Mouse (Mus musculus): ENCODE results near the gene Uimc1. TPM values are rescaled to one million over a fixed set of nuclear protein-coding genes. Genes with fewer than 3 reads are reported as not detected.

Gene Uimc1
- total and polyA plus RNA-seq, 3 experiments = 32.5 to 143 TPM; not detected in 1

GRCm38 (mm10) chr13:54983614-54984013, 116.5 kb downstream of the Uimc1 start:
- H3K9me3 ChIP-seq (replicated peaks; ENCODE audit: insufficient read depth, low read length) = no peaks in the 10 kb centered on the region
- H3K27me3 ChIP-seq (ENCODE audit: control insufficient read depth in 1 of 2, insufficient read depth in 2 of 2, low read length in 2 of 2) = no peaks in the 10 kb centered on the region
- no peak for TF ChIP-seq UBTF (IDR thresholded peaks at IDR 0.05; ENCODE audit: borderline replicate concordance, insufficient read depth, low read depth, low read length)
- TF ChIP-seq POLR2A (IDR thresholded peaks at IDR 0.05; ENCODE audit: control insufficient read depth in 1 of 2, insufficient read depth in 1 of 2, low read depth in 1 of 2, low read length in 2 of 2, poor library complexity in 1 of 2) = no peak
- TF ChIP-seq CHD1 (IDR thresholded peaks at IDR 0.05; ENCODE audit: low read depth, low read length) = no peak
- no peak for TF ChIP-seq NELFE (IDR thresholded peaks at IDR 0.05; ENCODE audit: low read depth, low read length)
- TF ChIP-seq POLR2AphosphoS2 (IDR thresholded peaks at IDR 0.05; ENCODE audit: low read length) = no peak
- no peak for TF ChIP-seq POLR2AphosphoS5 (IDR thresholded peaks at IDR 0.05; ENCODE audit: borderline replicate concordance, low read depth, low read length)
- no peak for TF ChIP-seq MAZ (IDR thresholded peaks at IDR 0.05; ENCODE audit: low read depth, low read length)
- TF ChIP-seq GATA1 (IDR thresholded peaks at IDR 0.05; ENCODE audit: low read depth, low read length) = no peak
- no peak for TF ChIP-seq TBP (IDR thresholded peaks at IDR 0.05; ENCODE audit: low read depth, low read length)
- no peak for TF ChIP-seq ZMIZ1 (IDR thresholded peaks at IDR 0.05; ENCODE audit: low read depth, low read length)
- TF ChIP-seq RAD21 (IDR thresholded peaks at IDR 0.05; ENCODE audit: low read depth, low read length) = no peak
- no peak for TF ChIP-seq CHD2 (IDR thresholded peaks at IDR 0.05; ENCODE audit: low read length)
- no peak for TF ChIP-seq BHLHE40 (IDR thresholded peaks at IDR 0.05; ENCODE audit: borderline replicate concordance, low read depth, low read length)
- no peak for TF ChIP-seq TCF12 (IDR thresholded peaks at IDR 0.05; ENCODE audit: low read depth, low read length)
- no peak for TF ChIP-seq USF2 (IDR thresholded peaks at IDR 0.05; ENCODE audit: borderline replicate concordance in 1 of 2, insufficient read depth in 1 of 2, low read depth in 1 of 2, low read length in 2 of 2)
- TF ChIP-seq MAFK (IDR thresholded peaks at IDR 0.05; ENCODE audit: borderline replicate concordance, low read depth, low read length) = no peak
- TF ChIP-seq ZC3H11A (IDR thresholded peaks at IDR 0.05; ENCODE audit: low read depth, low read length) = no peak
- no peaks in the 10 kb centered on the region for H3K36me3 ChIP-seq (ENCODE audit: control insufficient read depth in 1 of 2, insufficient read depth in 2 of 2, low read length in 2 of 2)
- no peaks in the 10 kb centered on the region for H3K4me1 ChIP-seq (ENCODE audit: control insufficient read depth in 1 of 2, insufficient read depth in 2 of 2, low read length in 2 of 2)
- H3K4me3 ChIP-seq (ENCODE audit: control insufficient read depth in 1 of 2, insufficient read depth in 1 of 2, low read depth in 2 of 2, low read length in 2 of 2) = no peak overlapping the region
- no peak for DNase-seq (ENCODE audit: low read depth, low spot score)
- H3K27ac ChIP-seq (ENCODE audit: control insufficient read depth, low read depth, low read length) = no peak overlapping the region
- no peak overlapping the region for H3K9ac ChIP-seq (ENCODE audit: control insufficient read depth, low read depth, low read length, poor library complexity, severe bottlenecking)
- no peaks in the 10 kb centered on the region for H3K79me2 ChIP-seq (ENCODE audit: control insufficient read depth, insufficient read depth, low read length, poor library complexity)

- no peak for TF ChIP-seq BHLHE40 (IDR thresholded peaks at IDR 0.05; ENCODE audit: borderline replicate concordance, low read depth, low read length)
- TF ChIP-seq JUND (IDR thresholded peaks at IDR 0.05; ENCODE audit: low read depth, low read length) = no peak
- TF ChIP-seq MAX (IDR thresholded peaks at IDR 0.05; ENCODE audit: low read length) = no peak
- no peak for TF ChIP-seq USF2 (IDR thresholded peaks at IDR 0.05; ENCODE audit: borderline replicate concordance in 1 of 2, insufficient read depth in 1 of 2, low read depth in 1 of 2, low read length in 2 of 2)
- TF ChIP-seq POLR2AphosphoS2 (IDR thresholded peaks at IDR 0.05; ENCODE audit: low read length) = no peak
- TF ChIP-seq MEF2A (IDR thresholded peaks at IDR 0.05; ENCODE audit: extremely low read depth, insufficient replicate concordance, low read depth, low read length, poor library complexity, severe bottlenecking) = no peak
- TF ChIP-seq MYC (IDR thresholded peaks at IDR 0.05; ENCODE audit: low read depth, low read length) = no peak
- no peak for TF ChIP-seq RAD21 (IDR thresholded peaks at IDR 0.05; ENCODE audit: low read depth, low read length)
- no peak for TF ChIP-seq USF1 (IDR thresholded peaks at IDR 0.05; ENCODE audit: low read depth, low read length)
These were observed 117.1 kb downstream of the Uimc1 start for GRCm38 (mm10) chr13:54983001-54983400.

More at GRCm38 (mm10) chr13:54983001-54983400, 117.1 kb downstream of the Uimc1 start:
- Histone ChIP-seq H3K27me3 (ENCODE audit: control insufficient read depth in 1 of 2, insufficient read depth in 2 of 2, low read length in 2 of 2) (no peaks in the 10 kb centered on the region), H3K36me3 (ENCODE audit: control insufficient read depth in 1 of 2, insufficient read depth in 2 of 2, low read length in 2 of 2) (no peaks in the 10 kb centered on the region), H3K4me3 (ENCODE audit: control insufficient read depth in 1 of 2, insufficient read depth in 1 of 2, low read depth in 2 of 2, low read length in 2 of 2) (no peak overlapping the region), H3K27ac (ENCODE audit: control insufficient read depth, low read depth, low read length) (no peak overlapping the region), H3K4me1 (ENCODE audit: control insufficient read depth in 1 of 2, insufficient read depth in 2 of 2, low read length in 2 of 2) (no peaks in the 10 kb centered on the region), H3K9me3 (replicated peaks; ENCODE audit: insufficient read depth, low read length) (no peaks in the 10 kb centered on the region), H3K9ac (ENCODE audit: control insufficient read depth, low read depth, low read length, poor library complexity, severe bottlenecking) (no peak overlapping the region), H3K79me2 (ENCODE audit: control insufficient read depth, insufficient read depth, low read length, poor library complexity) (no peaks in the 10 kb centered on the region)
- DNase-seq (ENCODE audit: low read depth, low spot score) = no peak
